Mouse (Mus musculus): ENCODE measurements around the gene Tcp10c.
"Not testable (repeated sequence)": the region's sequence is repeated elsewhere in the genome, so short reads cannot be mapped to it uniquely, and the experiment has no call there.

DNA sequence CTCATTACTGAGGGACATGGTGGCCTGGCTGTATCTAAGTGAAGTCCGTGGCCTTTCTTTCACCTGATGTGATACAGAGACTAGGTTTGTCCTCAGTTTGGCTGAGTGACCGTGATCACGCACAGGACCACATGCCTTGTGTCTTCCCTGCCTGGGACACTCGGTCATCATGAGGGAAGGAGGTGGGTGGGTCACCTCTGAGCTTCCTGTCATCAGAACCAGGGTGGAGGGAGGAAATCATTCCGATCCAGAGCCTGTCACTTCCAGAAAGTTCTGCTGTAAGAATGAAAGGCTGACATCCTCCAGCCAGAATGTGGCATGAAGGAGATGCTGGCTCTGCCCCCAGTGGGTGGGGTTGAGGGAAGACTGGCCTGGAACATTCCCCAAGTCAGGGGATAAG, 45.6 kb downstream of the Tcp10c start:
- not testable (repeated sequence) for TF ChIP-seq CTCF (IDR thresholded peaks at IDR 0.05; ENCODE audit: low read depth); EP300 (optimal IDR thresholded peaks at IDR 0.05)
